Mouse (Mus musculus) embryonic fibroblast, embryonic 13.5 days (primary cell): ENCODE data around the gene Celf1. TPM values are rescaled to one million over a fixed set of nuclear protein-coding genes. Genes with fewer than 3 reads are reported as not detected.
A peak's percentile ranks its signal among the peaks of the same experiment; 100 is the strongest.

Source experiments
- H3K27ac ChIP-seq: 2 replicates; pipeline ENCODE4 v1.5.1; 2012; ENCODE audit warnings: low read length, control low read depth, inconsistent platforms; ENCODE audit not compliant: insufficient read depth
- H3K4me1 ChIP-seq: 2 replicates; pipeline ENCODE4 v1.6.1; 2011; ENCODE audit warnings: low read length; ENCODE audit not compliant: control insufficient read depth, insufficient read depth
- H3K4me3 ChIP-seq: 2 replicates; pipeline ENCODE4 v1.5.1; 2011; ENCODE audit warnings: mild to moderate bottlenecking, control low read depth, low read length; ENCODE audit not compliant: insufficient read depth
- CTCF ChIP-seq: IDR thresholded peaks from 2 replicates; pipeline ENCODE4 v1.5.1; 2011; ENCODE audit warnings: mild to moderate bottlenecking, control low read depth, low read length, moderate library complexity, borderline replicate concordance; ENCODE audit not compliant: insufficient read depth
- POLR2A ChIP-seq: IDR thresholded peaks from 2 replicates; pipeline ENCODE4 v1.6.1; 2011; ENCODE audit warnings: low read depth, mild to moderate bottlenecking, control low read depth, low read length, moderate library complexity
- polyA plus RNA-seq: library from polyadenylated mRNA; stranded (reverse); fragments of >200 nt; gene quantifications from 2 replicates; pipeline ENCODE4 v1.2.4, GENCODE M21; 2011; ENCODE audit warnings: low read depth; ENCODE audit not compliant: missing spikeins, insufficient read length

Celf1 gene
- polyA plus RNA-seq, 1 experiment: 90.6 TPM

GRCm38 (mm10) chr2:90913671-90914070 lies 26.5 kb upstream of the Celf1 start:
- Histone ChIP-seq H3K4me1 (peaks cover 12% of the 10 kb centered on the region), H3K27ac (no peak overlapping the region), H3K4me3 (no peak overlapping the region)
- TF ChIP-seq CTCF (no peak), POLR2A (no peak)

GRCm38 (mm10) chr2:90915516-90915915 lies 24.7 kb upstream of the Celf1 start:
- no peak overlapping the region for H3K27ac ChIP-seq
- TF ChIP-seq POLR2A (no peak), CTCF (no peak)
- H3K4me1 ChIP-seq: peaks cover 12% of the 10 kb centered on the region
- peak overlapping the region; percentile 83; the same call in 1 of the 2 replicates for H3K4me3 ChIP-seq

DNA sequence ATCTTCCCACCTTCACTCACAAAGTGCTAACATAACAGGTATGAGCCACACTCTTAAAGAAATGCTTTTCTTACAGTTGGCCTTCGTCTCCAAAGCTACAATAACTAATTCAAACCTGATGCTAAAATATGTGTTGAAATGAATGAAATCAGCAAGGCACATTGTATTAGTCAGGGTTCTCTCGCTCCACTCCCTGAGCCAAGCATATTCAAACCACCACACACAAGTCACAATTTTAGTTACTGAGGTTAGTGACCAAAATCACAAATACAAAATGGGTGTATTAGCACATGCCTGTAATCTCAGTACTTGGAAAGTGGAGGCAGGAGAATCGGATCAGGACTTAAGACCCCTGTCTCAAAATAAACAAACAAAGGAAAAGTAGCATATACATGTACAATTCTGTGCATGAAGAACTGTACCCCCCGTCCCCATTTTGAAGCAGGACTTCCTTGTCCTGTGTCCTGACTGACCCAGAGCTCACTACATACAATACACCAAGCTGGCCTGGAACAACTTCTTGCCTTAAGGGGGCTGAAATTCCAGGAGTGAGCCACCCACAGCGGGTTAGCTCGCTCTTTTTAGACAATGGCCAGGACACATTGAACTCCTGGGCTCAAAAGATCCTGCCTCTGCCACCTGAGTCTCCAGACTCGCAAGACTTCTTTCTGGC lies 23.5 kb upstream of the Celf1 start:
- Histone ChIP-seq H3K27ac (peak overlapping the region; percentile 67), H3K4me1 (peaks cover 12% of the 10 kb centered on the region), H3K4me3 (peak overlapping the region; percentile 83)
- no peak for TF ChIP-seq CTCF
- peak; percentile 43; the same call in 1 of the 2 replicates for TF ChIP-seq POLR2A

DNA sequence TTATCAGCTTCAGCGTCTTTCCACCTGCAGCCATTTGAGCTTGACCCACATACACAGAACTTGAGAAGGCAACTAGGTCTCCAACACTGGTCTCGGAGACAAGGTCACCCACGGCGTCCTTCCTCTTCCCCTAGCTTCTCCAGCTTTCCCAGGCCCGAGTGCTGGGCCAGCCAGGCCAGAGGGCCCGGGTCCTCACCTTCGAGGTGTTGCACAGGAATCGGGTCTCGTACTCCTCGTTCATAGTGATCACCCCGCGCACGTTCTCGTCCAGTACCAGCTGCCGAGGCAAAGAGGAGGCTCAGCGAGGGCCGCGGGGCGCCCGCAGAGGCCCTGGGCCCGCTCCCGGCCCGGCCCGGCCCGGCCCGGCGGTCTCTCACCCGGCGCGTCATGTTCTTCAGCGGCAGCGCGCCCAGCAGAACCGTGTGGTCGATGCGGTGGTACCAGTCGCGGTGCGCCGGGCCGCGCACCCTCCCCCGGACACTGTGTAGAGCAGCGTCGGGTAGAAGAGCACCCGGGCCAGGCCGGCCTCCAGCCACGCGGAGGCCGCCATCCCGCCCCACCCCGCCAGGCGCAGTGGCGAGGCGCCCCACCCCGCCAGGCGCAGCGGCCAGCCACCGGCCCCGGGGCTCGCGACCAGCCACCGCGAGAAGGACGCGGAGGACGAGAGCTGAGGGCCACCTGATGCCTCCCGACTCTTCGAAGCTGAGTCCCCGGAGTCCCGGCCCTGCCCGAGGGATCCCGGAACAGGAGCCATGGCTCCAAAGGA lies 22.8 kb upstream of the Celf1 start:
- Histone ChIP-seq H3K4me1 (peaks cover 12% of the 10 kb centered on the region), H3K4me3 (peak overlapping the region; percentile 83), H3K27ac (peak overlapping the region; percentile 67)
- TF ChIP-seq POLR2A: peak; percentile 61; the same call in 1 of the 2 replicates
- no peak for TF ChIP-seq CTCF

GRCm38 (mm10) chr2:90917999-90918698 lies 22.0 kb upstream of the Celf1 start:
- Histone ChIP-seq H3K27ac (peak overlapping the region; percentile 67), H3K4me3 (peak overlapping the region; percentile 83), H3K4me1 (peaks cover 12% of the 10 kb centered on the region)
- no peak; the same call in 1 of the 2 replicates for TF ChIP-seq POLR2A
- TF ChIP-seq CTCF: no peak

GRCm38 (mm10) chr2:90921178-90921577 lies 19.0 kb upstream of the Celf1 start:
- Histone ChIP-seq H3K27ac (peak overlapping the region; percentile 63), H3K4me3 (no peak overlapping the region), H3K4me1 (peaks cover 8% of the 10 kb centered on the region)
- TF ChIP-seq POLR2A: 0 out of 2 replicates have a peak, but pooled peaks have one; percentile 4
- TF ChIP-seq CTCF: no peak

DNA sequence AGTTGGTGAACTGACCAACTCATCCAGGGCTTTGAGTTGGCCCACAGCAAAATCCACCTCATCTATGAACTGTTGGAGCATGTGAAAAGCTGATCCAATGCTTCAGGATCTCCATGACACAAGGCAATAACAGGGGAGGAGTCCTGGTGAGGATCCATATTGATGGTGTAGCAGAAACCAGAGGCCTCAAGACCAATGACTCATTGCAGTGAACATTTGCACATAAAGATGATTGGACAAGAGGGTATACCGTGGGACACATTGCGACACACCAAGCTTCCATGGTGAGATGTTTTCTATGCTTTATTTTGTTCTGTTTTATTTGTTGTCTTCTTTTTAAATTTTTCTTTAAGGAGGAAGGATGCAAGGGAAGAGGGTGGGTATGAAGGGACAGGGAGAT lies 17.5 kb upstream of the Celf1 start:
- TF ChIP-seq POLR2A: no peak
- TF ChIP-seq CTCF: no peak
- peaks cover 8% of the 10 kb centered on the region for H3K4me1 ChIP-seq
- H3K27ac ChIP-seq: no peak overlapping the region

GRCm38 (mm10) chr2:90928566-90928965 lies 11.6 kb upstream of the Celf1 start:
- peaks cover 4% of the 10 kb centered on the region for H3K4me1 ChIP-seq
- no peak overlapping the region for H3K27ac ChIP-seq
- no peak overlapping the region for H3K4me3 ChIP-seq
- TF ChIP-seq POLR2A (no peak), CTCF (no peak)

More for the DNA sequence above, 17.5 kb upstream of the Celf1 start:
- no peak overlapping the region for H3K4me3 ChIP-seq

DNA sequence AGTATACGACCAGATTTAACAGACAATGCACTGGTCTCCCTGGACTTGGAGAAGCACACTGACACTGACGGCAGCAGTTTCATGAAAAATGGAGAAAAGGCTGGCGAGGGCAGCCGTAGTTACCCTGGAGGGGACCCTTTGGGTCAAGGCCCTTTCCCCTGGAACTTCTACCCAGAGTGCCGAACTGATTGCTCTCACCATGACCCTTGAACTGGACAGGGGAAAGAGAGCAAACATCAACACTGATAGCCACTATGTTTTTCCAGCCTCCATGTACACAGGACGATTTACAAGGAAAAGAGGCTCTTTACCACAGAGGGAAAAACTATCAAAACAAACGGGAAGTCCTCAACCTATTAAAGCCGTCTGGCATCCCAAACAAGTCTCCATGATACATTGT lies 8.4 kb upstream of the Celf1 start:
- no peak overlapping the region for H3K4me3 ChIP-seq
- no peak overlapping the region for H3K27ac ChIP-seq
- TF ChIP-seq CTCF (no peak), POLR2A (no peak)
- H3K4me1 ChIP-seq: no peaks in the 10 kb centered on the region

- Histone ChIP-seq H3K27ac (no peak overlapping the region), H3K4me1 (no peaks in the 10 kb centered on the region), H3K4me3 (no peak overlapping the region)
- TF ChIP-seq CTCF (no peak), POLR2A (no peak)
Measured at GRCm38 (mm10) chr2:90932273-90932672, 7.9 kb upstream of the Celf1 start.

- TF ChIP-seq POLR2A (no peak), CTCF (no peak)
Measured at GRCm38 (mm10) chr2:90938362-90938761, 1.8 kb upstream of the Celf1 start.

More at GRCm38 (mm10) chr2:90938362-90938761, 1.8 kb upstream of the Celf1 start:
- Histone ChIP-seq H3K4me3 (no peak overlapping the region), H3K4me1 (peaks cover 4% of the 10 kb centered on the region), H3K27ac (no peak overlapping the region)
